Comparison of ENCODE assay signal across 11 mouse cellular contexts in genomic region chr8:70648164-70648442, GRCm38 (mm10). TPM values are rescaled to one million over a fixed set of nuclear protein-coding genes. Genes with fewer than 3 reads are reported as not detected.
DNase-seq lines count a peak whose midpoint lies in the region; ATAC-seq and TF ChIP-seq lines count a peak whose summit lies in the region.
"Had no signal": no experiment of that assay in that cellular context is flagged by ENCODE, and none has a peak within 500 bp of the region (broad histone marks: within the 10 kb centered on the region; RNA-seq: fewer than 3 reads in every experiment).

No protein-coding gene starts in this region.

- 45% methylated on average over 1 of the region's 1 CpGs for WGBS in heart, adult 2 months
- WGBS in liver, embryonic 11.5 days: 33% methylated on average over 1 of the region's 1 CpGs
- WGBS in neural tube, embryonic 15.5 days: 55% methylated on average over 1 of the region's 1 CpGs
- 78% methylated on average over 1 of the region's 1 CpGs for WGBS in forebrain, embryonic 14.5 days

- H3K9me3 ChIP-seq in liver, embryonic 11.5 days (ENCODE audit: control insufficient read depth, low read length): no peaks in the 10 kb centered on the region
- no peaks in the 10 kb centered on the region for H3K9me3 ChIP-seq in neural tube, embryonic 15.5 days (replicated peaks)
- no peaks in the 10 kb centered on the region for H3K9me3 ChIP-seq in forebrain, embryonic 14.5 days (replicated peaks; ENCODE audit: control insufficient read depth, low read length)
- H3K9me3 ChIP-seq: limb, embryonic 15.5 days; midbrain, embryonic 15.5 days had no signal

- H3K4me2 ChIP-seq in liver, embryonic 11.5 days: no peak overlapping the region
- no peak overlapping the region for H3K4me2 ChIP-seq in neural tube, embryonic 15.5 days
- H3K4me2 ChIP-seq in forebrain, embryonic 14.5 days (ENCODE audit: low read length): no peak overlapping the region
- H3K4me2 ChIP-seq: limb, embryonic 15.5 days; midbrain, embryonic 15.5 days had no signal

- DNase-seq in heart, adult 2 months: no peak
- DNase-seq in heart, adult 8-10 months (ENCODE audit: low spot score): no peak
- peak; percentile 29 for DNase-seq in liver
- DNase-seq in liver, embryonic 11.5 days (ENCODE audit: low spot score): no peak
- DNase-seq in kidney, postnatal 14 days: peak; percentile 45
- DNase-seq in forebrain, embryonic 14.5 days (ENCODE audit: low spot score): no peak
- no peak for DNase-seq in cerebellum, postnatal 4 days (ENCODE audit: low spot score in 2 of 2)

- TF ChIP-seq POLR2A in heart, adult 2 months (IDR thresholded peaks at IDR 0.05; ENCODE audit: insufficient read depth, low read depth, low read length): no peak

- no peaks in the 10 kb centered on the region for H3K79me2 ChIP-seq in heart, adult 2 months (replicated peaks; ENCODE audit: control insufficient read depth, insufficient read depth, low read length)

- H3K4me1 ChIP-seq in heart, adult 2 months (ENCODE audit: control insufficient read depth, insufficient read depth, low read length): peaks cover 35% of the 10 kb centered on the region
- H3K4me1 ChIP-seq in liver, embryonic 11.5 days (replicated peaks; ENCODE audit: control insufficient read depth, insufficient read depth, low read length): peaks cover 35% of the 10 kb centered on the region
- peaks cover 36% of the 10 kb centered on the region for H3K4me1 ChIP-seq in neural tube, embryonic 15.5 days
- H3K4me1 ChIP-seq in forebrain, embryonic 14.5 days (ENCODE audit: control insufficient read depth, insufficient read depth, low read length): peaks cover 7% of the 10 kb centered on the region

- peaks cover 5% of the 10 kb centered on the region for H3K36me3 ChIP-seq in heart, adult 2 months (ENCODE audit: control insufficient read depth, insufficient read depth, low read length)
- H3K36me3 ChIP-seq in liver, embryonic 11.5 days (ENCODE audit: control insufficient read depth, insufficient read depth, low read length): peaks cover 15% of the 10 kb centered on the region
- H3K36me3 ChIP-seq in neural tube, embryonic 15.5 days: peaks cover 25% of the 10 kb centered on the region
- peaks cover 33% of the 10 kb centered on the region for H3K36me3 ChIP-seq in forebrain, embryonic 14.5 days (ENCODE audit: control insufficient read depth, insufficient read depth, low read length)
- H3K36me3 ChIP-seq: midbrain, embryonic 15.5 days had no signal

- no peak for TF ChIP-seq EP300 in heart, adult 2 months (IDR thresholded peaks at IDR 0.05; ENCODE audit: insufficient read depth, low read depth, low read length)

- H3K9ac ChIP-seq in heart, adult 2 months (ENCODE audit: low read depth, low read length): no peak overlapping the region
- H3K9ac ChIP-seq in liver, embryonic 11.5 days (ENCODE audit: low read depth, low read length): no peak overlapping the region; the same call in 1 of the 2 replicates
- no peak overlapping the region for H3K9ac ChIP-seq in neural tube, embryonic 15.5 days (replicated peaks)
- H3K9ac ChIP-seq in forebrain, embryonic 14.5 days (ENCODE audit: low read length): no peak overlapping the region
- H3K9ac ChIP-seq: limb, embryonic 15.5 days; midbrain, embryonic 15.5 days had no signal

- ATAC-seq in liver, embryonic 11.5 days (replicated peaks; ENCODE audit: low FRiP score): no peak
- ATAC-seq in neural tube, embryonic 15.5 days (ENCODE audit: low FRiP score): no peak
- no peak for ATAC-seq in forebrain, embryonic 14.5 days
- ATAC-seq: midbrain, embryonic 15.5 days had no signal

- no peak overlapping the region for H3K4me3 ChIP-seq in heart, adult 2 months
- H3K4me3 ChIP-seq in liver, embryonic 11.5 days (ENCODE audit: low read depth, low read length): no peak overlapping the region
- H3K4me3 ChIP-seq in neural tube, embryonic 15.5 days (replicated peaks): no peak overlapping the region
- no peak overlapping the region for H3K4me3 ChIP-seq in forebrain, embryonic 14.5 days (ENCODE audit: low read depth, low read length)
- H3K4me3 ChIP-seq: limb, embryonic 15.5 days; midbrain, embryonic 15.5 days had no signal

- no peaks in the 10 kb centered on the region for H3K27me3 ChIP-seq in heart, adult 2 months (ENCODE audit: control insufficient read depth, insufficient read depth, low read length)
- no peaks in the 10 kb centered on the region for H3K27me3 ChIP-seq in liver, embryonic 11.5 days (replicated peaks; ENCODE audit: control insufficient read depth, insufficient read depth, low read length)
- no peaks in the 10 kb centered on the region for H3K27me3 ChIP-seq in neural tube, embryonic 15.5 days (replicated peaks)
- no peaks in the 10 kb centered on the region; the same call in 1 of the 2 replicates for H3K27me3 ChIP-seq in forebrain, embryonic 14.5 days (replicated peaks; ENCODE audit: control insufficient read depth, insufficient read depth, low read length)
- H3K27me3 ChIP-seq: limb, embryonic 15.5 days; midbrain, embryonic 15.5 days had no signal

- intact Hi-C loops in heart, adult 2 months (cut with DNase I): no loop called here

- H3K27ac ChIP-seq in heart, adult 2 months: peak overlapping the region; percentile 74
- no peak overlapping the region for H3K27ac ChIP-seq in liver, embryonic 11.5 days (ENCODE audit: low read depth, low read length)
- peak overlapping the region; percentile 81; the same call in 1 of the 2 replicates for H3K27ac ChIP-seq in neural tube, embryonic 15.5 days (replicated peaks)
- H3K27ac ChIP-seq in forebrain, embryonic 14.5 days (ENCODE audit: low read depth, low read length): no peak overlapping the region

- no peak for TF ChIP-seq CTCF in heart, adult 2 months (IDR thresholded peaks at IDR 0.05)

RNA-seq across cellular contexts. Expression of gene Pgpep1, which starts 12.1 kb away (rescaled TPM):
- total RNA-seq in heart, adult 2 months (2021): 10 to 100 TPM; 39.7 to 48.4 TPM
- polyA plus RNA-seq in heart, adult 2 months (2012; rRNA removed): 35.5 and 44.8 TPM in 2 replicates
- 10 to 100 TPM; 40.0 to 57.7 (median 44.4) TPM for total RNA-seq in heart, adult 8-10 months (2022)
- 33.7 and 34.6 TPM in 2 replicates for polyA plus RNA-seq in liver, embryonic 11.5 days (2014; fragmentation: Nextera tagmentation; extraction: Ambion mirVana)
- 78.6 TPM in 2 replicates for polyA plus RNA-seq in neural tube, embryonic 15.5 days (2015; fragmentation: Nextera tagmentation; extraction: Ambion mirVana)
- polyA plus RNA-seq in forebrain, embryonic 14.5 days (2014; fragmentation: Nextera tagmentation; extraction: Ambion mirVana): 85.7 and 101 TPM in 2 replicates

RNA-seq across cellular contexts. Expression of gene Gdf15, which starts 15.8 kb away (rescaled TPM):
- total RNA-seq in heart, adult 2 months (2021): 1 to 10 TPM; 1.1 to 2.0 TPM
- polyA plus RNA-seq in heart, adult 2 months (2012; rRNA removed): 0.38 and 3.8 TPM in 2 replicates
- 1 to 10 TPM in 2 of 4 experiments, under 1 TPM in 2; 0.69 to 1.9 (median 1.2) TPM for total RNA-seq in heart, adult 8-10 months (2022)
- 4.2 and 4.9 TPM in 2 replicates for polyA plus RNA-seq in liver, embryonic 11.5 days (2014; fragmentation: Nextera tagmentation; extraction: Ambion mirVana)
- 0.22 TPM in 2 replicates for polyA plus RNA-seq in neural tube, embryonic 15.5 days (2015; fragmentation: Nextera tagmentation; extraction: Ambion mirVana)
- polyA plus RNA-seq in forebrain, embryonic 14.5 days (2014; fragmentation: Nextera tagmentation; extraction: Ambion mirVana): 0.16 and 0.20 TPM in 2 replicates

RNA-seq across cellular contexts. Expression of gene Lsm4, which starts 24.9 kb away (rescaled TPM):
- total RNA-seq in heart, adult 2 months (2021): 10 to 100 TPM; 56.9 to 64.2 TPM
- polyA plus RNA-seq in heart, adult 2 months (2012; rRNA removed): 54.1 and 68.3 TPM in 2 replicates
- 10 to 100 TPM; 57.9 to 67.1 (median 63.4) TPM for total RNA-seq in heart, adult 8-10 months (2022)
- 342 and 357 TPM in 2 replicates for polyA plus RNA-seq in liver, embryonic 11.5 days (2014; fragmentation: Nextera tagmentation; extraction: Ambion mirVana)
- 191 and 206 TPM in 2 replicates for polyA plus RNA-seq in neural tube, embryonic 15.5 days (2015; fragmentation: Nextera tagmentation; extraction: Ambion mirVana)
- polyA plus RNA-seq in forebrain, embryonic 14.5 days (2014; fragmentation: Nextera tagmentation; extraction: Ambion mirVana): 200 and 220 TPM in 2 replicates

RNA-seq across cellular contexts. Expression of gene Lrrc25, which starts 32.1 kb away (rescaled TPM):
- 1 to 10 TPM; 1.6 to 1.8 TPM for total RNA-seq in heart, adult 2 months (2021)
- 3.6 and 4.5 TPM in 2 replicates for polyA plus RNA-seq in heart, adult 2 months (2012; rRNA removed)
- total RNA-seq in heart, adult 8-10 months (2022): 1 to 10 TPM; 1.4 to 2.3 (median 1.8) TPM
- polyA plus RNA-seq in liver, embryonic 11.5 days (2014; fragmentation: Nextera tagmentation; extraction: Ambion mirVana): 4.5 and 5.3 TPM in 2 replicates
- 1.5 and 2.6 TPM in 2 replicates for polyA plus RNA-seq in neural tube, embryonic 15.5 days (2015; fragmentation: Nextera tagmentation; extraction: Ambion mirVana)
- polyA plus RNA-seq in forebrain, embryonic 14.5 days (2014; fragmentation: Nextera tagmentation; extraction: Ambion mirVana): 0.89 and 1.9 TPM in 2 replicates
- polyA plus RNA-seq: C2C12 had no signal

RNA-seq across cellular contexts. Expression of gene Ssbp4, which starts 39.4 kb away (rescaled TPM):
- 10 to 100 TPM; 34.6 to 35.8 TPM for total RNA-seq in heart, adult 2 months (2021)
- polyA plus RNA-seq in heart, adult 2 months (2012; rRNA removed): 45.6 and 72.8 TPM in 2 replicates
- 10 to 100 TPM; 29.1 to 34.1 (median 31.3) TPM for total RNA-seq in heart, adult 8-10 months (2022)
- polyA plus RNA-seq in liver, embryonic 11.5 days (2014; fragmentation: Nextera tagmentation; extraction: Ambion mirVana): 144 and 173 TPM in 2 replicates
- 170 and 175 TPM in 2 replicates for polyA plus RNA-seq in neural tube, embryonic 15.5 days (2015; fragmentation: Nextera tagmentation; extraction: Ambion mirVana)
- polyA plus RNA-seq in forebrain, embryonic 14.5 days (2014; fragmentation: Nextera tagmentation; extraction: Ambion mirVana): 135 and 147 TPM in 2 replicates

Comparison
In these comparisons a context has a peak if more than half of its experiments do, and no peak if none do; other contexts are left out.
1. DNase-seq: peak in liver (single experiment) and kidney, postnatal 14 days (single experiment); none in heart, adult 2 months (0 of 2), heart, adult 8-10 months (single experiment), liver, embryonic 11.5 days (single experiment), forebrain, embryonic 14.5 days (single experiment) and cerebellum, postnatal 4 days (0 of 2).
2. H3K27ac ChIP-seq: peak in heart, adult 2 months (single experiment) and neural tube, embryonic 15.5 days (single experiment); none in liver, embryonic 11.5 days (single experiment) and forebrain, embryonic 14.5 days (single experiment).